Mouse (Mus musculus) G1E (cell line): ENCODE data around the gene Hpd. TPM values are rescaled to one million over a fixed set of nuclear protein-coding genes. Genes with fewer than 3 reads are reported as not detected.

Source experiments
- ATAC-seq: 2 replicates; pipeline ENCODE4 v1.8.0; 2016; ENCODE audit warnings: mild to moderate bottlenecking; ENCODE audit not compliant: insufficient number of reproducible peaks, poor library complexity, low FRiP score, severe bottlenecking; ENCODE audit errors: extremely low read depth
- DNase-seq: peaks from one replicate; pipeline ENCODE4 v3.0.0; 2012; ENCODE audit warnings: low spot score
- H3K27me3 ChIP-seq: 2 replicates; pipeline ENCODE4 v1.6.1; 2012; ENCODE audit warnings: mild to moderate bottlenecking, low read length, inconsistent platforms; ENCODE audit not compliant: insufficient read depth
- H3K36me3 ChIP-seq: replicated peaks from 2 replicates; pipeline ENCODE3; 2012; ENCODE audit warnings: mild to moderate bottlenecking, inconsistent platforms
- H3K4me1 ChIP-seq: 2 replicates; pipeline ENCODE4 v1.6.1; 2012; ENCODE audit warnings: low read depth, low read length, inconsistent platforms, mixed read lengths; ENCODE audit not compliant: insufficient read depth
- H3K4me3 ChIP-seq: 2 replicates; pipeline ENCODE4 v1.5.1; 2012; ENCODE audit warnings: low read depth, mild to moderate bottlenecking, inconsistent platforms, low read length, moderate library complexity, mixed read lengths
- H3K9me3 ChIP-seq: replicated peaks from 2 replicates; pipeline ENCODE4 v1.6.1; 2012; ENCODE audit warnings: inconsistent platforms
- CTCF ChIP-seq: IDR thresholded peaks from 2 replicates; pipeline ENCODE4 v1.5.1; 2012; ENCODE audit warnings: low read depth, low read length, inconsistent platforms, mixed read lengths
- GATA1 ChIP-seq: IDR thresholded peaks from 2 replicates; pipeline ENCODE4 v1.6.1; 2012; ENCODE audit warnings: borderline replicate concordance, low read length, inconsistent platforms, mixed read lengths
- GATA2 ChIP-seq: IDR thresholded peaks from 2 replicates; pipeline ENCODE4 v1.6.1; 2012; ENCODE audit warnings: low read depth, low read length, inconsistent platforms, borderline replicate concordance
- POLR2AphosphoS5 ChIP-seq: IDR thresholded peaks from 2 replicates; pipeline ENCODE4 v1.6.1; 2012; ENCODE audit warnings: low read depth, low read length, inconsistent platforms; ENCODE audit not compliant: insufficient replicate concordance
- TAL1 ChIP-seq: conservative IDR thresholded peaks from 2 replicates; pipeline ENCODE4 v1.6.1; 2012; ENCODE audit warnings: low read depth, low read length, inconsistent platforms, mixed read lengths
- polyA plus RNA-seq: library from polyadenylated mRNA; stranded (reverse); fragments of >175 nt; gene quantifications from 2 replicates; pipeline ENCODE4 v1.2.3, GENCODE M21; 2012
- total RNA-seq, 2 experiments: library from RNA; stranded (forward) in 1 of 2; stranded (reverse) in 1 of 2; fragments of 200-1000 nt in 1 of 2; fragments of >200 nt in 1 of 2; fragmentation: Nextera tagmentation in 1 of 2; gene quantifications; 2 replicates each; pipeline ENCODE4 v1.2.3; 2014 to 2017

The Hpd gene
- total and polyA plus RNA-seq, 3 experiments: not detected

- H3K4me1 ChIP-seq: peaks cover 68% of the 10 kb centered on the region
- DNase-seq (no peak), ATAC-seq (no peak)
- H3K4me3 ChIP-seq: peak overlapping the region; percentile 80
- H3K9me3 ChIP-seq: no peaks in the 10 kb centered on the region
- no peaks in the 10 kb centered on the region for H3K27me3 ChIP-seq
- no peak for TF ChIP-seq CTCF
- no peak for TF ChIP-seq TAL1
- TF ChIP-seq GATA1: no peak
- no peak for TF ChIP-seq GATA2
- TF ChIP-seq POLR2AphosphoS5: no peak
- H3K36me3 ChIP-seq: peaks cover 63% of the 10 kb centered on the region
Measured at GRCm38 (mm10) chr5:123144746-123145590, 37.6 kb downstream of the Hpd start.

DNA sequence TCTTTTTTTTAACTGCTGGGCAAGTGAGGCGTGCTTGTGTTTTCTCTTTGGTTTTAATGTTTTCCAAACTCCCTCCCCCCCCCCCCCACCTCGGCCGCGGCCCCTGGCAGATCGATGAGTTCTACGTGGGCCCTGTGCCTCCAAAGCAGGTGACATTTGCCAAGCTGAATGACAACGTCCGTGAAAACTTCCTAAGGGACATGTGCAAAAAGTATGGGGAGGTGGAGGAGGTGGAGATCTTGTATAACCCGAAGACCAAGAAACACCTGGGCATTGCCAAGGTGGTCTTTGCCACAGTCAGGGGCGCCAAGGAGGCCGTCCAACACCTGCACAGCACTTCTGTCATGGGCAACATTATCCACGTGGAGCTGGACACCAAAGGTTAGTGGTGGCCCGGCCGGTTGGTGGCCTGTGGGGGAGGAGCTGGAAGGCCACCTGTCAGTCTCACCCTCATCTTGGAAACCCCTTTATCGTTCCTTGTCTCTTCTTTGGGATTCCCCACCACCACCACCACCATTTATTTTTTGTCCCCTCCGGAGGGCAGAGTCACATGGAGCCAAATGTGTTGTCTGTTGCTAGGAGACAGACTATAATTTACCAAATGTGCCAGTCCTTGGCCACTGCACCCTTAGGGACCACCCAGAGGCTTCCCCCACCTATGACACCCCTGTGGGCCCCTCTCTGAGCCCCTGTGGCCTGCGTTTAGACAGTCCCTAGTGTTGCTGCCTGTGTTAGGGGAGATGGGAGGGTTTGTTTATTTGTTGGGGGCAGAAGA is 38.4 kb downstream of the Hpd start:
- Histone ChIP-seq H3K4me3 (peak overlapping the region; percentile 80), H3K4me1 (peaks cover 68% of the 10 kb centered on the region), H3K9me3 (no peaks in the 10 kb centered on the region), H3K36me3 (peaks cover 59% of the 10 kb centered on the region), H3K27me3 (no peaks in the 10 kb centered on the region)
- DNase-seq (no peak), ATAC-seq (no peak)
- no peak for TF ChIP-seq POLR2AphosphoS5
- TF ChIP-seq TAL1: no peak
- TF ChIP-seq GATA1: no peak
- no peak for TF ChIP-seq CTCF
- no peak for TF ChIP-seq GATA2

DNA sequence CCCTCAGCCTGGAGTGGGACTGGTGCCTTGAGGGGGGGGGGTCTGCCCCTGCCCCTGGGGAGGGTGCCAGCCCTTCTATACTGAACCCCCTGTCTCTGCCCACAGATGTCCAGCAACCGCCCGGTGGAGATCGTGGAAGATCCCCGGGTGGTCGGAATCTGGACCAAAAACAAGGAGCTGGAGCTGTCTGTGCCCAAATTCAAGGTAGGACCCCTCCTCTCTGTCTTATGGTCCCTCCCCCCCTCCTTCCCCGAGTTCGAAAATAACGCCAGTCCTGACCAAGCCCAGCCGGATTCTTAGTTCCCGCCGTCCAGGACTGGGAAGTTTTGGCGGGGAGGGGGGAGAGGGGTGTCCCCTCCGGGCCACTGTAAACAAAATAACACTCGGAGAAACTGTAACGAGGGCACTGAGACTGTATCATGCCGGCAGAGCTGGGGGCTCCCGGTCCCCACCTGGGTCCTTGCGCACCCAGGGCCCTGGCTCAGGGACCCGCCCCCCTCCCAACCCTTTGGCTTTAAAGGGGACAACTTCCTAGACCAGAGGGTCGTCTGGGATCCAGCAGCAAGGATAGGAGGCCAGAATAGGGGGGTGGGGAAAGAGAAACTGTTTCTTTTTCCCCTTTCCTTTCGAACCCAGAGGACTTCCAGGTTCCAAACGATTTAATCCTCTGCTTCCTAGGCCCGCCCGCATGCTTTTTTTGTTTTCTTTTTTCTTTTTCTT is 39.1 kb downstream of the Hpd start:
- no peak for ATAC-seq
- Histone ChIP-seq H3K4me3 (peak overlapping the region; percentile 80), H3K27me3 (no peaks in the 10 kb centered on the region), H3K4me1 (peaks cover 67% of the 10 kb centered on the region), H3K9me3 (no peaks in the 10 kb centered on the region), H3K36me3 (peaks cover 55% of the 10 kb centered on the region)
- no peak for DNase-seq
- TF ChIP-seq GATA2 (no peak), TAL1 (no peak), GATA1 (no peak), CTCF (no peak), POLR2AphosphoS5 (no peak)

DNA sequence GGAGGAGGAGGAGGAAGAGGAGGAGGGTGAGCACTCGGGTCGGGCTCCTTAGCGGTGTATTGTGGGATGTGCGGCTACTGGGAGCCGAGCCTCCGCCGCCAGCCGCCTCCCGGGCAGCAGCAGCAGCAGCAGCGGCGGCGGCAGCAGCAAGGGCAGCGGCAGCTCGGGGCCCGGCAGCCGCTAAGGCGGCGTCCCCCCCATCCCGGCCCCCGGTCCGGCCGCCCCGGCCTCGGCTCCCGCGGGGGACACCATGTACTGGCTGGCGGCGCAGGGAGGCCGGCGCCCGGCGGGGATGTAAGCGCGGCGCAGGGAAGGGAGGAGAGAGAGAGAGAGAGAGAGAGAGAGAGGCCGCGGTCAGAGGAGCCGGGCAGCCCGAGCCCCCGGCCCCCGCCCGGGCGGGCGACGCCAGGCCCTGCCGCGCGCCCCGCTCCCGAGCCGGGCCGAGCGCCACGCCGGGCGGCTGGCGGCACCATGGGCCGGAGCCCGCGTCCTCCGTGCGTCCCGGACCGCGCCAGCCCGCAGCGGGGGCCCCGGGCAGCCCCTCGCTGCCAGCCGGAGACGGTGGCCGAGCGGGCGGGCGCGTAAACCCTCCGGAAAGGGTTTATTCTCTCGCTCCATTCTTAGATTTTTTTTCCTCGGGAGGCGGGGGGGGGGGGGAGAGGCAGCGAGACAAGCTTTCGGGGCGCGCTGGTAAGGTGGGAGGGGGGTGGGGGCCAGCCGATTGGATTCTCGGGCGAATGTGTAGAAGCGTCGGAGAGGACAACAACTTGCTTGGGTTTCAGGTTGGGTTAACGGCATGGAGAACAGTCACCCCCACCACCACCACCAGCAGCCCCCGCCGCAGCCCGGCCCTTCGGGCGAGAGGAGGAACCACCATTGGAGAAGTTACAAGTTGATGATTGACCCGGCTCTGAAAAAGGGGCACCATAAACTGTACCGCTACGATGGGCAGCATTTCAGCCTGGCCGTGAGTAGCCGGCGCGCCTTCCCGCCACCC is 40.1 kb downstream of the Hpd start, which contains the start of gene Setd1b:
Gene Setd1b (plus strand): TSS at position 33 of the 997 bp plus-strand sequence.
- TF ChIP-seq GATA2 (no peak), CTCF (no peak), GATA1 (no peak), POLR2AphosphoS5 (no peak), TAL1 (no peak)
- DNase-seq: no peak
- peak within 1 kb of the TSS; percentile 80 for H3K4me3 ChIP-seq
- no peaks in the 10 kb centered on the region for H3K9me3 ChIP-seq
- peaks cover 47% of the 10 kb centered on the region for H3K36me3 ChIP-seq
- H3K4me1 ChIP-seq: peaks cover 65% of the 10 kb centered on the region
- no peaks in the 10 kb centered on the region for H3K27me3 ChIP-seq
- ATAC-seq: no peak

DNA sequence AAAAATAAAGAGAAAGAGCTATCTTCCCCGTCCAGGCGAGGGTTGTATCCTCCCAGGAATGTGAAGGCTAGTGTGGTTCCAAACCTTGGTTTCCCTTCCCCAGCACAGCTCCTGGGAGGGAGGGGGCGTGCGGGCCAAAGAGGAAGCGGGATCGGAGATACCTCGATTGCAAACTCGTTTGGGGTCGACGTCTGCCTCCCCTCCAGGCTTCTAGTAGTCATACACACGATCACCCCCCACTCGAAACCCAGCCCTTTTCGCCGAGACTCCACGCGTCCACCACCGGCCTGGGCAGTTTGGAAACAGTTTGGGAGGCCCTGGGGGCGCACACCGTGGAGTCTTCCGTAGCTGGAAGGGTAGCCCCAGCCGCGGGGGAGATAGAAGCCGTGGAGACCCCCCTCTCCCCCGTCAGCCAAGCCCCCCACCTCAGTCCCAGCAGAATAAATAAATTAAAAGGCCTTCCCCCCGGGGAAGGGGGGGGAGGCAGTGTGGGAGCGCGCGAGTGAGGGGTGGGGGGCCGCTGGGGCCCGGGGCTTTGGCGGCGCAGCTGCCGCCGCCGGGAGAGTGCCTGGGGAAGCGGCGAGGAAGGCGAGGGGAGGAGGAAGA is 40.9 kb downstream of the Hpd start:
- TF ChIP-seq GATA1: no peak
- TF ChIP-seq POLR2AphosphoS5: no peak
- TF ChIP-seq CTCF: no peak
- TF ChIP-seq TAL1: no peak
- no peak for TF ChIP-seq GATA2
- Histone ChIP-seq H3K36me3 (peaks cover 46% of the 10 kb centered on the region), H3K4me3 (peak overlapping the region; percentile 80), H3K27me3 (no peaks in the 10 kb centered on the region), H3K9me3 (no peaks in the 10 kb centered on the region), H3K4me1 (peaks cover 65% of the 10 kb centered on the region)
- ATAC-seq (no peak), DNase-seq (peak; percentile 65)
